Mouse (Mus musculus): Measurements from ENCODE around the gene Gfpt1. TPM values are rescaled to one million over a fixed set of nuclear protein-coding genes. Genes with fewer than 3 reads are reported as not detected.

The Gfpt1 gene
- polyA plus RNA-seq (2014; fragmentation: Nextera tagmentation; extraction: Ambion mirVana), result 14.1 and 14.2 TPM in 2 replicates

GRCm38 (mm10) chr6:87042337-87043130 is at the start of gene Gfpt1:
Gfpt1 (plus strand) TSS chr6:87042846.
- Histone ChIP-seq H3K9ac (ENCODE audit: low read length) (peak within 1 kb of the TSS; percentile 93), H3K27ac (ENCODE audit: low read depth, low read length) (peak within 1 kb of the TSS; percentile 90), H3K4me1 (ENCODE audit: control insufficient read depth, insufficient read depth, low read length) (peaks cover 7% of the 10 kb centered on the region; the same call in 1 of the 2 replicates), H3K9me3 (ENCODE audit: control insufficient read depth, low read length) (no peaks in the 10 kb centered on the region), H3K36me3 (ENCODE audit: control insufficient read depth, insufficient read depth, low read length) (no peaks in the 10 kb centered on the region), H3K4me2 (peak within 1 kb of the TSS; percentile 81), H3K4me3 (ENCODE audit: low read depth, low read length) (peak within 1 kb of the TSS; percentile 82), H3K27me3 (ENCODE audit: control insufficient read depth, insufficient read depth, low read length) (no peaks in the 10 kb centered on the region)
- DNase-seq (ENCODE audit: low spot score, missing footprints) (peak; percentile 100), ATAC-seq (ENCODE audit: low FRiP score) (peak; percentile 96)
- under 1% methylated on average over 67 of the region's 68 CpGs for WGBS

- WGBS, result 86% methylated on average over 4 of the region's 4 CpGs
- H3K4me2 ChIP-seq, result no peak overlapping the region
- no peak overlapping the region for H3K9ac ChIP-seq (ENCODE audit: low read length)
- no peaks in the 10 kb centered on the region for H3K27me3 ChIP-seq (ENCODE audit: control insufficient read depth, insufficient read depth, low read length)
- H3K36me3 ChIP-seq (ENCODE audit: control insufficient read depth, insufficient read depth, low read length), result no peaks in the 10 kb centered on the region
- no peak overlapping the region for H3K4me3 ChIP-seq (ENCODE audit: low read depth, low read length)
- H3K4me1 ChIP-seq (ENCODE audit: control insufficient read depth, insufficient read depth, low read length), result no peaks in the 10 kb centered on the region
- no peak overlapping the region for H3K27ac ChIP-seq (ENCODE audit: low read depth, low read length)
- H3K9me3 ChIP-seq (ENCODE audit: control insufficient read depth, low read length), result no peaks in the 10 kb centered on the region
- DNase-seq (ENCODE audit: low spot score, missing footprints) (no peak), ATAC-seq (ENCODE audit: low FRiP score) (no peak)
Measured at GRCm38 (mm10) chr6:86994254-86994653, 48.4 kb upstream of the Gfpt1 start.

- DNase-seq (ENCODE audit: low spot score, missing footprints), result peak; percentile 19
- no peaks in the 10 kb centered on the region for H3K36me3 ChIP-seq (ENCODE audit: control insufficient read depth, insufficient read depth, low read length)
- no peak overlapping the region for H3K4me2 ChIP-seq
- no peak overlapping the region for H3K27ac ChIP-seq (ENCODE audit: low read depth, low read length)
- WGBS, result 89% methylated on average over 5 of the region's 5 CpGs
- no peaks in the 10 kb centered on the region for H3K9me3 ChIP-seq (ENCODE audit: control insufficient read depth, low read length)
- no peaks in the 10 kb centered on the region for H3K4me1 ChIP-seq (ENCODE audit: control insufficient read depth, insufficient read depth, low read length)
- H3K4me3 ChIP-seq (ENCODE audit: low read depth, low read length), result no peak overlapping the region
- no peak for ATAC-seq (ENCODE audit: low FRiP score)
- H3K9ac ChIP-seq (ENCODE audit: low read length), result no peak overlapping the region
- no peaks in the 10 kb centered on the region for H3K27me3 ChIP-seq (ENCODE audit: control insufficient read depth, insufficient read depth, low read length)
Measured at GRCm38 (mm10) chr6:86996629-86997307, 45.9 kb upstream of the Gfpt1 start.

GRCm38 (mm10) chr6:86997360-86997759 is 45.3 kb upstream of the Gfpt1 start:
- H3K4me2 ChIP-seq, result no peak overlapping the region

DNA sequence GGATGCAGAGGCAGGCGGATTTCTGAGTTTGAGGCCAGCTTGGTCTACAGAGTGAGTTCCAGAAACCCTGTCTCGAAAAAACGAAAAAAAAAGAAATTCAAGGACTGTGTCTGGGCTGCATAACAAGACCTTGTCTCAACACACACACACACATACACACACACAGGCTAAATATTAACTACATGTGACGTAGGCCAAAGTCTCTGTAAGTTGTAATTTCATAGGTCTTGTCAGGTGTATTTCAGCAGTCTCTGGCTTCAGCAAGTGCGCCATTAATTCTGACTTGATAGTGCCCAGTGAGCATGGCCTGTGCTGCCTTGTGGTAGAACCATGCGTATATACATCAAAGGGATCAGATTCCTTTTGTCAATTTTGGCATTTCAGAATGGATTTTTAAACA is 40.7 kb upstream of the Gfpt1 start:
- no peaks in the 10 kb centered on the region for H3K4me1 ChIP-seq (ENCODE audit: control insufficient read depth, insufficient read depth, low read length)
- H3K4me3 ChIP-seq (ENCODE audit: low read depth, low read length), result no peak overlapping the region
- 91% methylated on average over 6 of the region's 6 CpGs for WGBS
- H3K9me3 ChIP-seq (ENCODE audit: control insufficient read depth, low read length), result no peaks in the 10 kb centered on the region
- H3K4me2 ChIP-seq, result no peak overlapping the region
- H3K27me3 ChIP-seq (ENCODE audit: control insufficient read depth, insufficient read depth, low read length), result no peaks in the 10 kb centered on the region
- ATAC-seq (ENCODE audit: low FRiP score) (no peak), DNase-seq (ENCODE audit: low spot score, missing footprints) (no peak)
- no peaks in the 10 kb centered on the region for H3K36me3 ChIP-seq (ENCODE audit: control insufficient read depth, insufficient read depth, low read length)
- no peak overlapping the region for H3K9ac ChIP-seq (ENCODE audit: low read length)
- no peak overlapping the region for H3K27ac ChIP-seq (ENCODE audit: low read depth, low read length)

More at GRCm38 (mm10) chr6:86997360-86997759, 45.3 kb upstream of the Gfpt1 start:
- H3K27me3 ChIP-seq (ENCODE audit: control insufficient read depth, insufficient read depth, low read length), result no peaks in the 10 kb centered on the region
- ATAC-seq (ENCODE audit: low FRiP score) (no peak), DNase-seq (ENCODE audit: low spot score, missing footprints) (no peak)
- H3K4me1 ChIP-seq (ENCODE audit: control insufficient read depth, insufficient read depth, low read length), result no peaks in the 10 kb centered on the region
- H3K9me3 ChIP-seq (ENCODE audit: control insufficient read depth, low read length), result no peaks in the 10 kb centered on the region
- H3K4me3 ChIP-seq (ENCODE audit: low read depth, low read length), result no peak overlapping the region
- 92% methylated on average over 6 of the region's 6 CpGs for WGBS
- no peak overlapping the region for H3K27ac ChIP-seq (ENCODE audit: low read depth, low read length)
- no peak overlapping the region for H3K9ac ChIP-seq (ENCODE audit: low read length)
- no peaks in the 10 kb centered on the region for H3K36me3 ChIP-seq (ENCODE audit: control insufficient read depth, insufficient read depth, low read length)

DNA sequence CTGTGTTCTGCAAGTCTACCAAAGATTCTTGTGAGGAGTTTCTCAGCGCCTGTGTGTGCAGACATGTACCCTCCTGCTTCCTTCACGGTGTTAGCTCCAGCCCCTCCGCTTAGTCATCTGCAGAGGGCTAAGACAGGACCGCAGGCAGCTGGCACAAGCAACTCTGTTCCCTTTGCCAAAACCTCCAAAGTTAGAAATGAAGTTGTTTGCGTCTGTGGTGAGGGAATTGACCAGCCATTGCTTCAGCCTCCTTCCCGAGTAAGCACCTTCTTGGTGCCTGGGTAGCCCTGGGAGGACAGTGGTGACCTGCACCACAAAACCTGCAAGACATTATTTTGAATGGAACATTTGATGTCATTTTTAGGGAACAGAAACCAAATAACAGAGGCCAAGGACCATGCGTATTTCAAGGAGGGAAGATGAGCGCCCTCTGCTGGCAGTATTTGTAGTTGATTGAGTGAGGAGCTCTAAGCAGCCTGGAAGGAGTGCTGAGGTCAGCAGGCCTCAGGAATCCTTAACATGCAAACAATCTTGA is 40.1 kb upstream of the Gfpt1 start:
- no peaks in the 10 kb centered on the region for H3K4me1 ChIP-seq (ENCODE audit: control insufficient read depth, insufficient read depth, low read length)

GRCm38 (mm10) chr6:87004099-87004498 is 38.5 kb upstream of the Gfpt1 start:
- no peak for ATAC-seq (ENCODE audit: low FRiP score)
- DNase-seq (ENCODE audit: low spot score, missing footprints), result no peak
- H3K36me3 ChIP-seq (ENCODE audit: control insufficient read depth, insufficient read depth, low read length), result no peaks in the 10 kb centered on the region
- H3K27me3 ChIP-seq (ENCODE audit: control insufficient read depth, insufficient read depth, low read length), result no peaks in the 10 kb centered on the region
- no peak overlapping the region for H3K4me2 ChIP-seq
- no peaks in the 10 kb centered on the region for H3K4me1 ChIP-seq (ENCODE audit: control insufficient read depth, insufficient read depth, low read length)
- WGBS, result 72% methylated on average over 2 of the region's 2 CpGs
- no peak overlapping the region for H3K9ac ChIP-seq (ENCODE audit: low read length)
- H3K4me3 ChIP-seq (ENCODE audit: low read depth, low read length), result no peak overlapping the region
- no peak overlapping the region for H3K27ac ChIP-seq (ENCODE audit: low read depth, low read length)
- no peaks in the 10 kb centered on the region for H3K9me3 ChIP-seq (ENCODE audit: control insufficient read depth, low read length)

More for the DNA sequence above, 40.1 kb upstream of the Gfpt1 start:
- H3K4me3 ChIP-seq (ENCODE audit: low read depth, low read length), result no peak overlapping the region
- H3K27ac ChIP-seq (ENCODE audit: low read depth, low read length), result no peak overlapping the region
- no peaks in the 10 kb centered on the region for H3K9me3 ChIP-seq (ENCODE audit: control insufficient read depth, low read length)
- WGBS, result 55% methylated on average over 8 of the region's 8 CpGs
- DNase-seq (ENCODE audit: low spot score, missing footprints) (peak; percentile 95), ATAC-seq (ENCODE audit: low FRiP score) (no peak)
- H3K4me2 ChIP-seq, result no peak overlapping the region
- H3K27me3 ChIP-seq (ENCODE audit: control insufficient read depth, insufficient read depth, low read length), result no peaks in the 10 kb centered on the region
- H3K36me3 ChIP-seq (ENCODE audit: control insufficient read depth, insufficient read depth, low read length), result no peaks in the 10 kb centered on the region
- no peak overlapping the region for H3K9ac ChIP-seq (ENCODE audit: low read length)

DNA sequence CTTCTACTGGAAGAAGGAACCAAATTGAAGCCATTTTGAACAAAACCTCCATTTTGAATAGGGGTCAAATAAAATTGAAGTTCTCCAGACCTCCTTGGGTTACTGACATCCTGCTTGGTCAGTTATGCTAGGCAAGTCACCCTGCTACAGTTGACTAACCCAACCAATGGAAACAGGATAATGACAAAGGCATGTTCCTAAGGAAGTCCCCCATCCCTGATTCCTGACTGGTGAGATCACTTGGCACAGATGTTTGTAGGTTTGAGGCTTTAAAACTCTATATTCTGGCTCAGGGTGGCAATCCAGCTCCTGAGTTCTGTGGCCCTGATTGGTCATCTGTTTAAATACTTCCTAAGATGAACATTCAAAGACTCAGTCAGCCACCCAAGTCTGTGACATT is 37.1 kb upstream of the Gfpt1 start:
- Histone ChIP-seq H3K27me3 (ENCODE audit: control insufficient read depth, insufficient read depth, low read length) (no peaks in the 10 kb centered on the region), H3K9me3 (ENCODE audit: control insufficient read depth, low read length) (no peaks in the 10 kb centered on the region), H3K4me1 (ENCODE audit: control insufficient read depth, insufficient read depth, low read length) (peaks cover 3% of the 10 kb centered on the region; the same call in 1 of the 2 replicates), H3K9ac (ENCODE audit: low read length) (no peak overlapping the region), H3K4me2 (no peak overlapping the region), H3K4me3 (ENCODE audit: low read depth, low read length) (no peak overlapping the region), H3K27ac (ENCODE audit: low read depth, low read length) (no peak overlapping the region), H3K36me3 (ENCODE audit: control insufficient read depth, insufficient read depth, low read length) (no peaks in the 10 kb centered on the region)
- DNase-seq (ENCODE audit: low spot score, missing footprints), result no peak
- ATAC-seq (ENCODE audit: low FRiP score), result no peak

- H3K36me3 ChIP-seq (ENCODE audit: control insufficient read depth, insufficient read depth, low read length), result no peaks in the 10 kb centered on the region
- H3K9me3 ChIP-seq (ENCODE audit: control insufficient read depth, low read length), result no peaks in the 10 kb centered on the region
- peaks cover 5% of the 10 kb centered on the region; the same call in 1 of the 2 replicates for H3K4me1 ChIP-seq (ENCODE audit: control insufficient read depth, insufficient read depth, low read length)
- WGBS, result 81% methylated on average over 6 of the region's 6 CpGs
- H3K27ac ChIP-seq (ENCODE audit: low read depth, low read length), result peak within 1 kb of the TSS; percentile 17; the same call in 1 of the 2 replicates
- no peaks in the 10 kb centered on the region for H3K27me3 ChIP-seq (ENCODE audit: control insufficient read depth, insufficient read depth, low read length)
- ATAC-seq (ENCODE audit: low FRiP score), result no peak
- peak within 1 kb of the TSS; percentile 76 for H3K9ac ChIP-seq (ENCODE audit: low read length)
- H3K4me3 ChIP-seq (ENCODE audit: low read depth, low read length), result peak within 1 kb of the TSS; percentile 56
- peak within 1 kb of the TSS; percentile 66 for H3K4me2 ChIP-seq
- no peak for DNase-seq (ENCODE audit: low spot score, missing footprints)
Measured at GRCm38 (mm10) chr6:87008887-87009286, 33.8 kb upstream of the Gfpt1 start, which contains the start of gene Nfu1. Nfu1 (plus strand) TSS chr6:87009236.

Data from midbrain, embryonic 11.5 days (tissue).